Mouse (Mus musculus) limb, embryonic 14.5 days (tissue): ENCODE data around the gene Rer1. TPM values are rescaled to one million over a fixed set of nuclear protein-coding genes. Genes with fewer than 3 reads are reported as not detected.

Experiments
- ATAC-seq: fragments of 200-750 bp; cut with Nextera tagmentation; 2 replicates; pipeline ENCODE4 v1.8.0; 2017; ENCODE audit warnings: low read depth, moderate number of reproducible peaks, moderate TSS enrichment; ENCODE audit not compliant: low FRiP score
- DNase-seq: peaks from one replicate; pipeline ENCODE4 v3.0.0-alpha.2; 2015; ENCODE audit warnings: low spot score
- H3K27ac ChIP-seq: fragments of 300-500 bp; sonication (generic); replicated peaks from 2 replicates; pipeline ENCODE4 v1.5.1; 2014; ENCODE audit warnings: low read depth, mild to moderate bottlenecking, low read length, moderate library complexity, mixed read lengths
- H3K27me3 ChIP-seq: fragments of 300-500 bp; sonication (generic); 2 replicates; pipeline ENCODE4 v1.6.1; 2014; ENCODE audit warnings: low read length, mixed read lengths; ENCODE audit not compliant: control insufficient read depth, insufficient read depth
- H3K36me3 ChIP-seq: fragments of 300-500 bp; sonication (generic); 2 replicates; pipeline ENCODE4 v1.6.1; 2014; ENCODE audit warnings: mild to moderate bottlenecking, low read length, moderate library complexity, mixed read lengths; ENCODE audit not compliant: control insufficient read depth, insufficient read depth
- H3K4me1 ChIP-seq: fragments of 300-500 bp; sonication (generic); 2 replicates; pipeline ENCODE4 v1.6.1; 2014; ENCODE audit warnings: antibody characterized with exemption, low read length, mixed read lengths; ENCODE audit not compliant: control insufficient read depth, insufficient read depth
- H3K4me2 ChIP-seq: fragments of 300-500 bp; sonication (generic); replicated peaks from 2 replicates; pipeline ENCODE4 v1.6.1; 2014; ENCODE audit warnings: low read depth, mild to moderate bottlenecking, low read length, moderate library complexity; ENCODE audit not compliant: severe bottlenecking
- H3K4me3 ChIP-seq: fragments of 300-500 bp; sonication (generic); replicated peaks from 2 replicates; pipeline ENCODE4 v1.5.1; 2014; ENCODE audit warnings: low read length
- H3K9ac ChIP-seq: fragments of 300-500 bp; sonication (generic); 2 replicates; pipeline ENCODE4 v1.6.1; 2014; ENCODE audit warnings: mild to moderate bottlenecking, low read depth, low read length, moderate library complexity; ENCODE audit not compliant: severe bottlenecking
- H3K9me3 ChIP-seq: fragments of 300-500 bp; sonication (generic); 2 replicates; pipeline ENCODE4 v1.6.1; 2016; ENCODE audit warnings: low read length; ENCODE audit not compliant: control insufficient read depth
- POLR2A ChIP-seq: fragments of 200-500 bp; IDR thresholded peaks from 2 replicates; pipeline ENCODE4 v1.8.0; 2012; ENCODE audit warnings: inconsistent platforms, mild to moderate bottlenecking, moderate library complexity, borderline replicate concordance; ENCODE audit not compliant: insufficient read depth, insufficient read length; ENCODE audit errors: extremely low read depth
- WGBS: fragments of 180-500 bp; shearing (Covaris S2); extraction: QIAGEN DNeasy Blood & Tissue Kit; methylation state at CpG from one replicate; pipeline ENCODE4 v1.1.7; 2014; 5-methylcytosine and 5-hydroxymethylcytosine counted together
- polyA plus RNA-seq, 2 experiments: library from polyadenylated mRNA; depleted of rRNA in 1 of 2; stranded (reverse) in 1 of 2; unstranded in 1 of 2; fragments of >200 nt; fragmentation: Nextera tagmentation in 1 of 2; extraction: Ambion mirVana in 1 of 2; gene quantifications; 2 replicates each; pipeline versions ENCODE4 v1.2.1 to v1.2.3; 2012 to 2014

Rer1 gene
- polyA plus RNA-seq, 2 experiments = 129 to 175 TPM

DNA sequence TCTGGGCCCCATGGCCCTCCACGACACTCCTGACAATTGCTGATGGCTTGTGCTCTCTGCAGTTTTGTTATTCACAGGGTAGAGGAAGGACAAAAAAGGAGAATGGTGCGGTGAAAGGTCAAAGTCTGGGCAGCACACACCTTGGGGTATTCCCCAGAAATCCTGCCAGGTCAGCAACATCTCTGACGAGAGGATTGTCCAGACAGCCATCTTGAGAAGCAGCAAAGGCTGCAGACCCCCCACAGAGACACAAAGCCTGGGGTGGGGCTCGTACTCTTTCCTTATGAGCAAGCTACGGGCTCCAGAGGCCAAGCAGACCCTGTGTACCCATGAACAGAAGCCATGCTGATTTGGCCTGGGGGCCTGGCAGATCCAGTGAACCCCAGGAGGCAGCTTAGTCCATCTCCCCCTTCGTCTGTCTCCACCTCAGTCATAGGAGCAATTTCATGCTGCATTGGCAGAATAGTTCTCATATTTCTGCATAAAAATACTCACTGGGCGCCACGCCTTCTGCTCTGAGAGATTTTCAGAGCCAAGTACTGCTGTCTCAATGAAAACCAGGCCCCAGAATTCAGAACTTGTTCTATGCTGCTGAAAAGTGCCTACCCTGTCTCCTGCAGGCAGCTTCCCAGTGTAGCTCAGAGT, 27.7 kb upstream of the Rer1 start:
- Histone ChIP-seq H3K36me3 (no peaks in the 10 kb centered on the region), H3K4me2 (peak overlapping the region; percentile 13; the same call in 1 of the 2 replicates), H3K9me3 (0 out of 2 replicates have a peak, but pooled peaks cover 5% of the 10 kb centered on the region), H3K9ac (peak overlapping the region; percentile 25; the same call in 1 of the 2 replicates), H3K27ac (peak overlapping the region; percentile 74), H3K27me3 (no peaks in the 10 kb centered on the region), H3K4me1 (peaks cover 33% of the 10 kb centered on the region), H3K4me3 (no peak overlapping the region)
- peak; percentile 50; the same call in 1 of the 2 replicates for ATAC-seq
- no peak for TF ChIP-seq POLR2A
- peak; percentile 74 for DNase-seq
- 29% methylated on average over 8 of the region's 8 CpGs for WGBS

DNA sequence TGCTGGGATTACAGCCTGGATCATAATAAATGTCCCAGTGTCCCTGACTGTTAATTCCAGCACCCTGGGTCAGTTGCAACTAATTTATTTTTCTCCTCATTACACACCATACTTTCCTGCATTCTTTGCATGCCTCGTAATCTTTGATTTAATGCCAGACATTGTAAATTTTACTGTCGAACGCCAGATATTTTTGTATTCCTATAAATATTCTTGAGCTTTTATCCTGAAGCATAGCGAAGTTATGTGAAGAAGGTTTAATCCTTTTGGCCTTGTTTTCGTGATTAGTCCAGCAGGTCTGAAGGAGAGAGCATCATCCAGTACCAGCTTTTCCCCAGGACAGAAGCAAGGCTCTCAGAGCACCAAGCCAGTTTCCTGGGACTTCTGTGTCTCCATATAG, 23.3 kb upstream of the Rer1 start:
- DNase-seq (peak; percentile 20), ATAC-seq (no peak)
- Histone ChIP-seq H3K36me3 (no peaks in the 10 kb centered on the region), H3K9me3 (no peaks in the 10 kb centered on the region), H3K27me3 (no peaks in the 10 kb centered on the region), H3K4me2 (no peak overlapping the region; the same call in 1 of the 2 replicates), H3K9ac (0 out of 2 replicates have a peak overlapping the region, but pooled peaks have one; percentile 9), H3K4me3 (no peak overlapping the region), H3K27ac (peak overlapping the region; percentile 55), H3K4me1 (peaks cover 29% of the 10 kb centered on the region)
- TF ChIP-seq POLR2A = no peak
- 24% methylated on average over 5 of the region's 5 CpGs for WGBS

DNA sequence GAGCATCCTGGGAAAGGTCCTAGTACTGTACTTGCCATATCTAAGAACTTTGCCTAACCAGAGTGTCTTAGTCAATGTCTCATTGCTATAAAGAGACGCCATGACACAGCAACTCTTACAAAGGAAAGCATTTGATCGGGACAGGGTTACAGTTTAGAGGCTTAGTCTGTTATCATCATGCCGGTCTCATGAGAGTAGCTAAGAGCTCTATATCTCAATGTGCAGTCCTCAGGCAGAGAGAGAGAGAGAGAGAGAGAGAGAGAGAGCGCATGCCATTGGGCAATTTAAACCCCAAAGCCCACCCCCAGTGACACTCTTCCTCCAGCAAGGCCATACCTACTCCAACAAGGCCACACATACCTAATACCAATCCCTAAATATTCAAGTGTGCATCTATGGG, 21.7 kb upstream of the Rer1 start:
- ATAC-seq = no peak
- DNase-seq = no peak
- 94% methylated on average over 4 of the region's 4 CpGs for WGBS
- Histone ChIP-seq H3K9me3 (no peaks in the 10 kb centered on the region), H3K4me1 (peaks cover 19% of the 10 kb centered on the region), H3K36me3 (no peaks in the 10 kb centered on the region), H3K27ac (no peak overlapping the region), H3K9ac (no peak overlapping the region), H3K4me2 (no peak overlapping the region), H3K27me3 (no peaks in the 10 kb centered on the region), H3K4me3 (no peak overlapping the region)
- TF ChIP-seq POLR2A = no peak

DNA sequence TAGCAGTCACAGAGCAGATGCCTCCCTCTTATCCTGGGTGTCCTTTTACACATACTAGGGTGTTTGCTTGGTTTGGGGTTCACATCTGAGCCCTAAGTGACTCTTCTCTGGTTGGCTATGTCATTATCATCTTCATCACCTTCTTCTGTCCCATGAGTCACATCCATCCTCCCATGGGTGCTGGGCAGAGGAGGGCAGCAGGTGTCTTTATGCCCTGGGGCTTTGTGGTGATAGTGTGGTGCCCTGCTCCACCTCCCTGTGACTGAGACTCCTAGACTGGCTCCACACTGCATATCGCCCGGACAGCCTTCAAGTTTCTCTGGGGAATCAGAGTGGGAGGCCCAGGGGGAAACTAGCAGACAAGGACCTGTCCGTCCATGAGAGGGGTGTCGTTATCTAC, 12.4 kb upstream of the Rer1 start:
- Histone ChIP-seq H3K9ac (no peak overlapping the region), H3K36me3 (no peaks in the 10 kb centered on the region), H3K4me2 (no peak overlapping the region), H3K4me1 (peaks cover 4% of the 10 kb centered on the region; the same call in 1 of the 2 replicates), H3K27ac (no peak overlapping the region), H3K4me3 (no peak overlapping the region), H3K27me3 (no peaks in the 10 kb centered on the region), H3K9me3 (no peaks in the 10 kb centered on the region)
- 85% methylated on average over 4 of the region's 4 CpGs for WGBS
- DNase-seq (no peak), ATAC-seq (no peak)
- no peak for TF ChIP-seq POLR2A

DNA sequence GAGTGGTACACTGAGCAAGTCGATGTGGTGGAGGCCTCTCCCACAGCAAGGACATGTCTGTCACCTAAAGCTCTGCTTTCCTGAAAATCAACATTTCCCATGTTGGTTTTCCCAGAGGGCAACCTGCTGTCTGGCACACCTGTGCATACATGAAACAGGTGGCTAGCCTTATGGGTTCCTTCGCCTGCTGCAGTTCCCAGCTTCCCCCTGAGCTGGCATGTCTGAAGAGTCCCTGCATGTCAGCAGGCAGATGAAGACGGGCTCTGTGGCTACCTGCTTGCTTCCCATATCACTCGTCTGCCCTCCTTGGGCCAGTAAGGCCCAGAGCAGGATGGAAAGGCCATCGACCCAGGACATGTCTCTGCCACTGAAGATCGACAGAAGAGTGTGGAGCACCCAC, 11.3 kb upstream of the Rer1 start:
- no peak overlapping the region for H3K4me3 ChIP-seq

More for the DNA sequence above, 11.3 kb upstream of the Rer1 start:
- Histone ChIP-seq H3K27me3 (no peaks in the 10 kb centered on the region), H3K9me3 (no peaks in the 10 kb centered on the region), H3K27ac (no peak overlapping the region), H3K36me3 (no peaks in the 10 kb centered on the region), H3K4me2 (no peak overlapping the region), H3K9ac (no peak overlapping the region), H3K4me1 (peaks cover 4% of the 10 kb centered on the region; the same call in 1 of the 2 replicates)
- no peak for TF ChIP-seq POLR2A
- no peak for DNase-seq
- ATAC-seq = no peak
- 83% methylated on average over 6 of the region's 6 CpGs for WGBS
